Mouse (Mus musculus) hindbrain, embryonic 10.5 days (tissue): ENCODE data around the gene Zfp740. TPM values are rescaled to one million over a fixed set of nuclear protein-coding genes. Genes with fewer than 3 reads are reported as not detected.

Experiments
- DNase-seq: peaks from one replicate; pipeline ENCODE4 v3.0.0-alpha.2; 2017; ENCODE audit warnings: low spot score
- H3K27ac ChIP-seq: fragments of 300-500 bp; sonication (generic); 2 replicates; pipeline ENCODE4 v1.5.1; 2016; ENCODE audit warnings: mild to moderate bottlenecking, moderate library complexity
- H3K27me3 ChIP-seq: fragments of 300-500 bp; sonication (generic); 2 replicates; pipeline ENCODE4 v1.6.1; 2016; ENCODE audit warnings: mild to moderate bottlenecking; ENCODE audit not compliant: poor library complexity, insufficient read depth, severe bottlenecking
- H3K36me3 ChIP-seq: fragments of 300-500 bp; sonication (generic); 2 replicates; pipeline ENCODE4 v1.6.1; 2016; ENCODE audit warnings: mild to moderate bottlenecking, moderate library complexity
- H3K4me1 ChIP-seq: fragments of 300-500 bp; sonication (generic); replicated peaks from 2 replicates; pipeline ENCODE4 v1.6.1; 2016; ENCODE audit warnings: mild to moderate bottlenecking
- H3K4me3 ChIP-seq: fragments of 300-500 bp; sonication (generic); 2 replicates; pipeline ENCODE4 v1.5.1; 2016; ENCODE audit warnings: mild to moderate bottlenecking, moderate library complexity
- H3K9me3 ChIP-seq: fragments of 300-500 bp; sonication (generic); 2 replicates; pipeline ENCODE4 v1.6.1; 2016; ENCODE audit warnings: mild to moderate bottlenecking, moderate library complexity
- WGBS: fragments of 180-500 bp; shearing (Covaris S2); methylation state at CpG from one replicate; pipeline ENCODE4 v1.1.7; 2016; 5-methylcytosine and 5-hydroxymethylcytosine counted together
- polyA plus RNA-seq: library from polyadenylated mRNA; unstranded; fragments of >200 nt; fragmentation: Nextera tagmentation; extraction: Ambion mirVana; gene quantifications from 2 replicates; pipeline ENCODE4 v1.2.1, GENCODE M21; 2016

The Zfp740 gene
- polyA plus RNA-seq, 1 experiment from 2014 or later, result 61.8 TPM

DNA sequence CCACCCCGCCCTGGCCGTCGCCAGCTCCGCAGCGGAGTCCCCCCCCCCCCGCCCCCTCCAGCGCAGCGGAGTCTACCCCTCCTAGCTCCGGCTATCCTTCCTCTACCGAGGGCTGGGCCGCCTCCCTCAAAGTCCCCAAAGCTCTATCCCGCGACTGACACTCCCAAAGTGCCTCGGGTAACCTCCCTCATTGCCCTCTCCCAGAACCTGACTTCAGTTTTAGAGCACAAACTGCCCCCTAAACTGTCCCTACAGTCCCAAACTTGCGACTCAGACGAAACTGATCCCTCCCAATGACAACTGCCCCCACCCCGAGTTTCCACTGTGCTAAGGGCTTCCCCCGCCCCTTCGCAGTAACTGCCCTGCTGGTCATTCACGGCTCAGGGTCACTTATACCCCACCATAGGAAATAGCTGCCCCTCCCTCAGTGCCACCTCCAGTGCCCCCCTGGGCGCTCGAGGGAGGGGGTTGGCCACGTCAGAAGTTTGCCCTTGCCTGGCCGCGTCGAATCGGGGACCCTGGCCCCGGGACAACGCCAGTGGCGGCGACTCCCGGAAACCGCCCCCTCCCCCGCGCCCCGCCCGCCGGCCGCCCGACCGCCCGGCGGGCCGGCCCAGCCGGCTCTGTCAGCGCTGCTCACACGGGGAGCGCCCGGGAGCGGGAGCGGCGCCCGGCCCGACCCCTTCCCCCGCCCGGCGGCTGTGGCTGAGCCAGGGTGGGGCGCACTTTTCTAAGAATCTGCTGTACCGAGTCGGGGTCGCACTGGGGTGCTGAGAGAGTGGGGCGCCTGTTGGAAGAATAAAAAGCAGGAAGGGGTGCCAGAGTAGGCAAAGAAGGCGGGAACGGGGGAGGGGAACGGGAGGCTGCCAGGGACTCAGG is 44.4 kb downstream of the Zfp740 start:
- peaks cover 98% of the 10 kb centered on the region for H3K27me3 ChIP-seq

DNA sequence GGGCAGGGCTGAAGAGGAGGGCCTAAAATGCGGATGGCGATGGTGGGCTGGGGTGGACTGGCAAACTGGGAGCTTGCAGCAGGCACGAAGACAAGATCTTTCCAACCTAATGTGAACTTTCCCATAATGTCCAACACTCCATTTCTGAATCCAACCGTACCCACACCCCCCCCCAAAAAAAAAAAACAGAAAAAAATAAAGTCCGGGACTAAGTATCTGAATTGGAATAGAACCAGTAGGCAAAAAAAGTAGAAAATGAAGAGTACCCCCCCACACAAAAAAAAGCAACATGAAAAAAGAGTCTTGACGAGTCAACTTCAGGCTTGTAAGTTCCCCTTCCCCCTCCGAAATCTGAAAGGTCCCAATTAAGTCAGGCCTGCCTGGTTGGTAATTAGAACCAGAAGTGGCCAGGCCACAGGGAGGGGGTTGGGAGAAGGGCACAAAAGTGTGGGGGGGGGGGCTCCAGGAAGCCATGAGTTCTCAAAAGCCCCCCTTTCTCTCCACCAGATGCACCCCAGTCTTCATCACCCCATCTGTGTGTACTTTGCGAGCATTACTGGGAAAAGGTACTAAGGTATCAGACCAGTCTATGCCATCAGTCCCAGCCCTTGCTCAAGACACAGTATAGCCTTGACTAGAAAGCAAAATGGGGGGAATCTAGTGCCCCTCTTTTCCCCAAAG is 45.2 kb downstream of the Zfp740 start:
- H3K4me3 ChIP-seq, result peak overlapping the region; percentile 68
- peak; percentile 52 for DNase-seq
- 5% methylated on average over 8 of the region's 8 CpGs for whole genome bisulfite sequencing
- no peaks in the 10 kb centered on the region for H3K9me3 ChIP-seq
- no peaks in the 10 kb centered on the region for H3K36me3 ChIP-seq
- peaks cover 86% of the 10 kb centered on the region for H3K4me1 ChIP-seq
- H3K27me3 ChIP-seq, result peaks cover 95% of the 10 kb centered on the region
- peak overlapping the region; percentile 85 for H3K27ac ChIP-seq

More for the DNA sequence above, 44.4 kb downstream of the Zfp740 start:
- under 1% methylated on average over 65 of the region's 65 CpGs for WGBS
- Histone ChIP-seq H3K9me3 (no peaks in the 10 kb centered on the region), H3K27ac (peak overlapping the region; percentile 85), H3K4me3 (peak overlapping the region; percentile 68), H3K36me3 (no peaks in the 10 kb centered on the region), H3K4me1 (peaks cover 93% of the 10 kb centered on the region)
- DNase-seq, result peak; percentile 70

DNA sequence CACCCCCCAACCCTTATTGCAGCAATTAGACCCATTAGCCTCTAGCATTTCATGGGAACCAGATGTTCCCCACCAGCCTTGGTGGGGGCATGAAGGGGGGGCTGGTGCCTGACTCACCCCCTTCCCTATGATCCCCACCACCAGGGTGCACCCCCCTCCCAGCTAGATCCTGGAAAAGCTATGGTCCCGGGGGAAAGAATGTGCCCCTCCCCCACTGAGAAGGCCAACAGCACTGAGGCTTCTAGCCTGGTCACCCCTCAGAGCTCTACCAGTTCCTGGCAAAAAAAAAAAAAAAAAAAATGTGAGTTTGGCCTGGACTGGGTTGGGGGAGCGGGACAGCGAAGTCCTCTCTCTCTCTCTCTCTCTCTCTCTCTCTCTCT is 45.8 kb downstream of the Zfp740 start:
- Histone ChIP-seq H3K9me3 (no peaks in the 10 kb centered on the region), H3K36me3 (no peaks in the 10 kb centered on the region), H3K4me1 (peaks cover 80% of the 10 kb centered on the region), H3K4me3 (peak overlapping the region; percentile 68), H3K27me3 (peaks cover 94% of the 10 kb centered on the region), H3K27ac (peak overlapping the region; percentile 71)
- 0% methylated on average over 1 of the region's 3 CpGs for WGBS
- DNase-seq, result peak; percentile 42

DNA sequence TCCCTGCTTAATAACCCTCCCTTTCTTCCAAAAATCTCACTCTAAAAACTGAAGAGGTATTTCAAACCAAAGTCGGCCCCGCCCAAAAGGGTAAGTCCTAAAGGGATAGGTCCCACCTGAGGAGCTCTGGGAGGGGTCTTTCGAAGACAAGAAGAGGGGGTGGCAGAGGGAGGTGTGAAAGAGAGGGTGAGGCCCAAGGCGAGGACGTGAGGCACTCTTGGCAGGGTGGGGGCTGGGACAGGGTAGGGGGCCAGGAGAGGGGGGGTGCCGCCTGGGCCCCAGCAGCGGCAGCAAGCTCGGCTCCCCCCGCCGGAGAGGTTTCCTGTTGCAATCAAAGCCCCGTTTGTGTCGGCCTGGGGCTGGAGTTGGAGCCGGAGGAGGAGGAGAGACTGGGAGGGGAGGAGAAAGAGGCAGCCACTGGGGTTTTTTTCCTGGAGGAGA is 46.2 kb downstream of the Zfp740 start:
- Histone ChIP-seq H3K4me3 (peak overlapping the region; percentile 68), H3K27ac (peak overlapping the region; percentile 71), H3K9me3 (no peaks in the 10 kb centered on the region), H3K4me1 (peaks cover 76% of the 10 kb centered on the region), H3K36me3 (no peaks in the 10 kb centered on the region), H3K27me3 (peaks cover 94% of the 10 kb centered on the region)
- peak; percentile 58 for DNase-seq
- 2% methylated on average over 13 of the region's 13 CpGs for WGBS

DNA sequence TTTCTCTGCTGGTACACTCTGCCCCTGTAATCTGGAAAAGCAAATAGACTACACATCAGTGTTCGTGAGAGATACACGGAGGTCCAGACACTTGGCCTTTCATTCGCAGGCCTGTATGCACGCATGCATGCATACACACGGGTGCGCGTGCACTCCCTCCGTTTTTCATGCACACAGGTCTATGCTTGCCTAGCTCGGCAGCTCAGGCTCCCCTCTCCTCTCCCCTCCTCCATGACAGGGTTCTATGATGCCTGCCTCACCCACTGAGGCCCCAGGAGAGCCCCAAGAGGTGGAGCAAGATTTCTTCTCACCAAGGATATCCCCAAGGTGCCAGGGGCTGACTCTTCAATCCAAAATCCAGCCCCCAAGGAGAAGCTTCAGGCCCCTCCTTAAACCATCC is 46.9 kb downstream of the Zfp740 start:
- Histone ChIP-seq H3K27me3 (peaks cover 92% of the 10 kb centered on the region), H3K9me3 (no peaks in the 10 kb centered on the region), H3K27ac (peak overlapping the region; percentile 71), H3K36me3 (no peaks in the 10 kb centered on the region), H3K4me3 (peak overlapping the region; percentile 68; the same call in 1 of the 2 replicates), H3K4me1 (peaks cover 74% of the 10 kb centered on the region)
- 47% methylated on average over 9 of the region's 9 CpGs for WGBS
- no peak for DNase-seq

DNA sequence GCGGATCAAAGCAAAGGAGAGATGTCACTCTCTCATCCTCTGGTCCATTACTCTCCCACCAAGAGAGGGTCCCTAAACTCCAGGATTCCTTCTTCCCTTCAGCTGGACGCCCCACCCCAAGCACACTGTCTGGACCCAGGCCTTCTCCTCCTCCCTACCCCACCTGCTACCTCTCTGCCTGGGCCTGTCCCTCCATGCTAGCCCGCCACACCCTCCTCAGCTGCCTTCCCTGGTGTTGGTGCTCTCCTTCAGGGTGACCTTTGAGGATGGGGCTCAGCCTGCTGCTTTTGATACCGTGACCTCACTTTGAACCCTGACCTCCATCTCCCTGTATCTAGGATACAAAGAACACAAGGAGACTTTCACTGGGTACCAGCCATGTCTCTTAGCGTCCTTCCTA is 47.5 kb downstream of the Zfp740 start:
- peaks cover 92% of the 10 kb centered on the region for H3K27me3 ChIP-seq
- no peak for DNase-seq
- H3K4me1 ChIP-seq, result peaks cover 74% of the 10 kb centered on the region
- H3K36me3 ChIP-seq, result no peaks in the 10 kb centered on the region
- no peaks in the 10 kb centered on the region for H3K9me3 ChIP-seq
- 0 out of 2 replicates have a peak overlapping the region, but pooled peaks have one; percentile 19 for H3K27ac ChIP-seq
- WGBS, result 47% methylated on average over 5 of the region's 5 CpGs
- no peak overlapping the region for H3K4me3 ChIP-seq

DNA sequence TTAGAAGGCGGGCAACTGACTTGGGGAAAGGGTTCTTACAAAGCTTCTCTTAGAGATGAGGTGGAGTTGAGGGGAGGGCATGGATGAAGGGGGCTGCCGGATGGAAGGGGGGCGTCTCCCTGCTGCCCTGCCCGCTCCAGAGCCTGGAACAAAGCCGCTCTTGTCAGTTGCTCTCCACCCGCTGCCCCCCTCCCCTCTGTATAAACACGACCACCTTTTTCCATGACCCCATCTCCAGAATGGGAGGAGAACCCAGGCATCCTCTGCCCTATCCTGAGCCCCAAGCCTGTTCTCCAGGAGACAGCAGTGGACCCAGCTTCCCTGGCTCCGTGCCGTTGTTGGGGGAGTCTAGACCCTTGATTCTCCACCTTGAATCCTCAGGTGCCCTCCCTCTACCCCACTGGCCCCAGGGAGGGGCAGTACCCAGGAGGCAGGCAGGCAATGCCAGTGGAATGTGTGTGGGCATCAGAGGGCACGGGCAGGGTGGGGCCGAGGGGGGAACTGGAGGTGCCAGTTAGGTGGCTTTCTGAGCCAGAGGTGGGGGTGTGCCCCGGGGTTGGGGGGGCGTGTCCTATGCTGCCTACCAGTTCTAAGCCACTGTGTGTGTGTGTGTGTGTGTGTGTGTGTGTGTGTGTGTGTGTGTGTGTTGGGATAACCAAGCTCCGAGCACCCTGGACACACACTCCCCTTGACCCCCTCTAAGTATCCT is 52.7 kb downstream of the Zfp740 start:
- H3K27me3 ChIP-seq, result peaks cover 89% of the 10 kb centered on the region
- 40% methylated on average over 14 of the region's 14 CpGs for WGBS
- no peak for DNase-seq
- H3K9me3 ChIP-seq, result no peaks in the 10 kb centered on the region
- H3K4me1 ChIP-seq, result peaks cover 63% of the 10 kb centered on the region
- H3K4me3 ChIP-seq, result peak overlapping the region; percentile 64; the same call in 1 of the 2 replicates
- H3K27ac ChIP-seq, result peak overlapping the region; percentile 46
- H3K36me3 ChIP-seq, result no peaks in the 10 kb centered on the region

DNA sequence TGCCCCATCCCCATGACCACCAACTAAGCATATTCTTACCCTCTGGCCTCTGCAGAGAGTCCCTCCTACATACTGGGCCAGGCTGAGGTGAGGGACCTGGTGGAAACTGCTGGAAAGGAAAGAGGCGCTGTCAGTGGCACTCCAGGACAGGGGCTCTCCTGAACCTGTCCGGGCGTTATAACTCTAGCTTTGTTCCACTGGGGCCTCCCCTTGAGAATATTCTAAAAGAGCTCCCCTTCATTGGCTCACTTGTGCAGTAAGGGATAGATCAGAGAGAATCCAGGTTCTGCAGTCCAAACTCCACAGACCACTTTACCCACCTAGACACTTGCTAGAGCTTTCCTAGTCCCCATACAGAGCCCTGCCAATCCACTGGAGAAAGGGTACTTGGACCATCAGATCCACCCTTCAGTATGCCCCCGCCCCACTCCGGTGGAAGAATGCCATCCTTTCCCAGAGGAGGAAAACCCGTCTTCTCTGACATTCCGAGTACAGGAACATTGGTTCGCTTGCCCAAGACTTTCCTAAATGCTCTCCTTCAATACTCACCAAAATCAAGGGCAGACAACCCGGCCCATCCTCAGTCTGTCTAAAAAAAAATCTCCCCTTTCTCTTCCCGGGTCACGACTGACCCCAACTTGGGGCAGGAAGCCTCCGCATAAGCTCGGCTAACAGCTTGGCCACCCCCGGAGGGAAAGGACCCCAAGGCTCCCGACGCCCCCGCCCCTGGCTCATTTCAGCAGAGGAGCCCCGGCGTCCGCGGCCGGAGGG is 53.6 kb downstream of the Zfp740 start:
- WGBS, result 8% methylated on average over 22 of the region's 22 CpGs
- H3K36me3 ChIP-seq, result no peaks in the 10 kb centered on the region
- peak overlapping the region; percentile 85 for H3K27ac ChIP-seq
- H3K4me1 ChIP-seq, result peaks cover 55% of the 10 kb centered on the region
- peak overlapping the region; percentile 64 for H3K4me3 ChIP-seq
- H3K9me3 ChIP-seq, result no peaks in the 10 kb centered on the region
- H3K27me3 ChIP-seq, result peaks cover 80% of the 10 kb centered on the region
- DNase-seq, result no peak

DNA sequence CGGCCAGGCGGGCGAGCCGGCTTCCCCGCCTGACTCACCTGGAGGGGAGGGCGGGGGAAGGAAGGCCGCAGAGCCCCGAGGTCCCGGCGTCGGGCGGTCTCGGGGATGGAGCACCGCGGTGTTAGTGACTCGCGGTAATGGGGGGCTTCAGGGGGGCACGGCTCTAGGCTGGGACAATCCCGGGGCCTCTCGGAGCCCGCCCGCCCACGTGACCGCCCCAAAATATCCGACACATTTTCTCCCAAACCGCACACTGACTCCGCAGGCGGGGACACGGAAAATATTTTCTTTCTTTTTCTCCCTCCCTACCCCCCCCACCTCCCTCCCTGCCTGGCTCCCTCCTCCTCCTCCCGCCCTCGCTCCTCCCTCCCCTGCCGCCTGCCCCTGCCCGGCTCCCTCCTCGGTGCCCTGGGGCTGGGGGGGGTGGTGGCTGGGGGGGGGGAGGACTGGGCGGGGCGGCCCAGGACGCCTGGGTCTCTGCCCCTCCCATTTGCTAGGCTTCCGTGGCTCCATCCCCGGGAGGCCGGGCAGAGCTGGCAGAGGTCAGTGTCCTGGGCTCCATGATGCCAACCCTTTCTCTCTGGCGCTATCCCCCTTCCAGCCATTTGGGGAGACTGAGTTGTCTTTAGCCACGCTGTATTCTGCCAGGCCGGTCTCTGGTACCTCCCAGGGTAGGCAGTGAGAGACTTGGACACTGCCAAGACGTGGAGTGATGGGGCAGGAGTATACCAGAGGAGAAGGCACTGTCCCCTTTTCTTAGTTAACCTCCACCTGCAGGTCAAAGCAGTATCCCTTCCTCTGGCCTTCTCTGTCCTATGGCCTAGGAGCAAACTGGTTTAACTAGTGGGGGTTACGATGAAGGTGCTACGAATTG is 54.4 kb downstream of the Zfp740 start, which contains the start of gene Rarg:
Rarg (minus strand) TSS at position 316 of the 874 bp plus-strand sequence.
- under 1% methylated on average over 42 of the region's 46 CpGs for WGBS
- H3K27me3 ChIP-seq, result peaks cover 80% of the 10 kb centered on the region
- peak within 1 kb of the TSS; percentile 64 for H3K4me3 ChIP-seq
- no peaks in the 10 kb centered on the region for H3K9me3 ChIP-seq
- DNase-seq, result no peak
- H3K4me1 ChIP-seq, result peaks cover 51% of the 10 kb centered on the region
- no peaks in the 10 kb centered on the region for H3K36me3 ChIP-seq
- H3K27ac ChIP-seq, result peak within 1 kb of the TSS; percentile 85

DNA sequence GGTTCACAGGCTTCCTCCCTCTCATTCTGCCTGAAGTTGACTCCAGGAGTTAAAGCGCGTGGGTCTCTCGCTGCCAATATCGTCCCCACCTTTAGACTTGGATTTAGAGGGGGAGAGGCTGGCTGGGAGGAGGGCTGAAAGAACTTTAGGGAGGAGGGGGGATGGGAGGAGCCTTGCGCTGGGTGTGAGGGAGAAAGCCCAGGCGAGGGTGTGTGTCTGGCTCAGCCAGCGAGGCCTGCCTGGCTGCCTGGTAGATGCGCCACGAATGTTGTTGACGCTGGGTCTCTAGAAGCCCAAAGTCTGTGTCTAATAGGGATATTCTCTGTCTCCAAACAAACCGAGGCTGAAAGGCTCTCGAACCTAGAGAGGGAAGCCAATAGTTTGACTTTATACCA is 55.0 kb downstream of the Zfp740 start:
- Histone ChIP-seq H3K9me3 (no peaks in the 10 kb centered on the region), H3K4me3 (peak overlapping the region; percentile 64), H3K36me3 (no peaks in the 10 kb centered on the region), H3K4me1 (peaks cover 50% of the 10 kb centered on the region), H3K27ac (peak overlapping the region; percentile 85), H3K27me3 (peaks cover 75% of the 10 kb centered on the region)
- 2% methylated on average over 12 of the region's 12 CpGs for WGBS
- DNase-seq, result no peak

DNA sequence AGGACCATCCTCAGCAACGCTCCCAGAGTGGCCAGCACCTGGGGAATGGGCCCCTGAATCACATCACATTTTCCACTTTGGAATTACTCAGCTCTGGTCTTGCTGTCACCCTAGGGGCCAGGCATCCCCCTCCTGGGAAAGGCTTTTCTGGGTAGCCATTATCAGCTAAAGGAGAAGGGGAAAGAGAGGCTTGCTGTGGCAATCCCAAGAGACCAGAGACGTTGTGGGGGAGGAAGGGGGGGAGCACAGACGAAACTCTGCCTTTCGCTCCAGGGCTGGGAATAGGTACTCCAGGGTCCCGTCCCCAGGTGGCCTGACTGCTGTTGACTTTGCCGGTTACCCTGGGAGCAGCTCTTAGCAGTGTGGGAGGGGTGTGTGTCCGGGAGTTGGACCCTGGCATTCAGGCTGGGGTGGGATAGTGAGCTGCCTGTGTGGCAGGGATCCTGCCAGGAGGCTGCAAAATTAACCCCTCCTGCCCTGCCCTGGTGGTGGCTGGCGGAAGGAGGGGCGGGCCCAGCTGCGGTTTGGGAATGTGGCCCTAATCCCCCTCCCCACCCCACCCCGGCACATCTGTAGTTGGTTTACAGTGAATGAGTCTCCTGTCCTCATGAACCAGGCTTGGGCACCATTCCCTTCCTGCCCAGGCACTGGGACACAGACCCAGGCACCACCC is 55.7 kb downstream of the Zfp740 start:
- no peaks in the 10 kb centered on the region for H3K9me3 ChIP-seq
- no peaks in the 10 kb centered on the region for H3K36me3 ChIP-seq
- H3K4me3 ChIP-seq, result peak overlapping the region; percentile 64
- DNase-seq, result no peak
- H3K4me1 ChIP-seq, result peaks cover 50% of the 10 kb centered on the region
- 9% methylated on average over 11 of the region's 11 CpGs for WGBS
- H3K27me3 ChIP-seq, result peaks cover 71% of the 10 kb centered on the region
- peak overlapping the region; percentile 85 for H3K27ac ChIP-seq
